Mouse (Mus musculus): ENCODE results near the gene Rps10.

Rps10 gene

GRCm38 (mm10) chr17:27613016-27613415, 23.5 kb downstream of the Rps10 start:
- in situ Hi-C loops (cut with MseI, MboI): no loop called here

GRCm38 (mm10) chr17:27611994-27612393, 24.5 kb downstream of the Rps10 start:
- in situ Hi-C loops (cut with MseI, MboI): no loop called here

- in situ Hi-C loops (cut with MseI, MboI): no loop called here
Observed at GRCm38 (mm10) chr17:27611519-27611884, 25.0 kb downstream of the Rps10 start.

GRCm38 (mm10) chr17:27610679-27611518, 25.6 kb downstream of the Rps10 start:
- in situ Hi-C loops (cut with MseI, MboI): no loop called here

- in situ Hi-C loops (cut with MseI, MboI): no loop called here
Observed at GRCm38 (mm10) chr17:27609576-27609975, 26.9 kb downstream of the Rps10 start.

- in situ Hi-C loops (cut with MseI, MboI): no loop called here
Observed at GRCm38 (mm10) chr17:27603522-27604234, 32.8 kb downstream of the Rps10 start.

GRCm38 (mm10) chr17:27603036-27603435, 33.4 kb downstream of the Rps10 start:
- in situ Hi-C loops (cut with MseI, MboI): no loop called here

- in situ Hi-C loops (cut with MseI, MboI): no loop called here
Observed at GRCm38 (mm10) chr17:27600869-27601268, 35.6 kb downstream of the Rps10 start.

- in situ Hi-C loops (cut with MseI, MboI): no loop called here
Observed at GRCm38 (mm10) chr17:27600286-27600685, 36.2 kb downstream of the Rps10 start.

GRCm38 (mm10) chr17:27596376-27597190, 39.9 kb downstream of the Rps10 start:
- in situ Hi-C loops (cut with MseI, MboI): loop anchor here in 1 of 2 experiments (10.0 kb wide), 1 partner anchor 62 kb away; no protein-coding TSS in a partner anchor

- in situ Hi-C loops (cut with MseI, MboI): loop anchor here in 1 of 2 experiments (10.0 kb wide), 1 partner anchor 61 kb away; no protein-coding TSS in a partner anchor
Observed at GRCm38 (mm10) chr17:27595659-27596375, 40.7 kb downstream of the Rps10 start.

GRCm38 (mm10) chr17:27592565-27592910, 43.9 kb downstream of the Rps10 start:
- in situ Hi-C loops (cut with MseI, MboI): loop anchor here in 1 of 2 experiments (10.0 kb wide), 1 partner anchor 58 kb away; no protein-coding TSS in a partner anchor

GRCm38 (mm10) chr17:27591826-27592564, 44.5 kb downstream of the Rps10 start:
- in situ Hi-C loops (cut with MseI, MboI): loop anchor here in 1 of 2 experiments (10.0 kb wide), 1 partner anchor 57 kb away; no protein-coding TSS in a partner anchor

GRCm38 (mm10) chr17:27588231-27588630, 48.2 kb downstream of the Rps10 start:
- in situ Hi-C loops (cut with MseI, MboI): no loop called here

GRCm38 (mm10) chr17:27587252-27587651, 49.2 kb downstream of the Rps10 start:
- in situ Hi-C loops (cut with MseI, MboI): no loop called here

GRCm38 (mm10) chr17:27586661-27587060, 49.8 kb downstream of the Rps10 start:
- in situ Hi-C loops (cut with MseI, MboI): no loop called here

- in situ Hi-C loops (cut with MseI, MboI): no loop called here
Observed at GRCm38 (mm10) chr17:27583185-27583894, 53.1 kb downstream of the Rps10 start.
